Mouse (Mus musculus) midbrain, embryonic 14.5 days (tissue): Measurements from ENCODE around the gene Aqp6. TPM values are rescaled to one million over a fixed set of nuclear protein-coding genes. Genes with fewer than 3 reads are reported as not detected.

Source experiments
- ATAC-seq: fragments of 200-750 bp; cut with Nextera tagmentation; 2 replicates; pipeline ENCODE4 v1.8.0; 2017; ENCODE audit warnings: moderate number of reproducible peaks, moderate library complexity; ENCODE audit not compliant: low FRiP score, low TSS enrichment
- DNase-seq: peaks from one replicate; pipeline ENCODE4 v3.0.0-alpha.2; 2015
- H3K27ac ChIP-seq: fragments of 300-500 bp; sonication (generic); replicated peaks from 2 replicates; pipeline ENCODE4 v1.5.1; 2014; ENCODE audit warnings: mild to moderate bottlenecking, low read depth, low read length, moderate library complexity
- H3K27me3 ChIP-seq: fragments of 300-500 bp; sonication (generic); 2 replicates; pipeline ENCODE4 v1.6.1; 2014; ENCODE audit warnings: low read length, control low read depth, mixed read lengths; ENCODE audit not compliant: control insufficient read depth, insufficient read depth
- H3K36me3 ChIP-seq: fragments of 300-500 bp; sonication (generic); 2 replicates; pipeline ENCODE4 v1.6.1; 2014; ENCODE audit warnings: low read length, control low read depth; ENCODE audit not compliant: control insufficient read depth, insufficient read depth
- H3K4me1 ChIP-seq: fragments of 300-500 bp; sonication (generic); 2 replicates; pipeline ENCODE4 v1.6.1; 2014; ENCODE audit warnings: mild to moderate bottlenecking, antibody characterized with exemption, low read length, control low read depth; ENCODE audit not compliant: control insufficient read depth, insufficient read depth
- H3K4me2 ChIP-seq: fragments of 300-500 bp; sonication (generic); 2 replicates; pipeline ENCODE4 v1.6.1; 2014; ENCODE audit warnings: mild to moderate bottlenecking, low read length, moderate library complexity
- H3K4me3 ChIP-seq: fragments of 300-500 bp; sonication (generic); replicated peaks from 2 replicates; pipeline ENCODE4 v1.5.1; 2014; ENCODE audit warnings: low read depth, low read length
- H3K9ac ChIP-seq: fragments of 300-500 bp; sonication (generic); replicated peaks from 2 replicates; pipeline ENCODE4 v1.6.1; 2014; ENCODE audit warnings: mild to moderate bottlenecking, low read length, moderate library complexity
- H3K9me3 ChIP-seq: fragments of 300-500 bp; sonication (generic); 2 replicates; pipeline ENCODE4 v1.6.1; 2016; ENCODE audit warnings: low read length, control low read depth, mixed read lengths; ENCODE audit not compliant: control insufficient read depth
- WGBS: fragments of 180-500 bp; shearing (Covaris S2); extraction: QIAGEN DNeasy Blood & Tissue Kit; methylation state at CpG from one replicate; pipeline ENCODE4 v1.1.7; 2014; 5-methylcytosine and 5-hydroxymethylcytosine counted together
- polyA plus RNA-seq: library from polyadenylated mRNA; unstranded; fragments of >200 nt; fragmentation: Nextera tagmentation; extraction: Ambion mirVana; gene quantifications from 2 replicates; pipeline ENCODE4 v1.2.1, GENCODE M21; 2014

Gene Aqp6
- polyA plus RNA-seq, 1 experiment from 2014 or later: 1.1 TPM

GRCm38 (mm10) chr15:99615246-99615645 is 14.0 kb downstream of the Aqp6 start:
- H3K4me2 ChIP-seq: no peak overlapping the region
- peaks cover 21% of the 10 kb centered on the region for H3K4me1 ChIP-seq
- no peaks in the 10 kb centered on the region for H3K27me3 ChIP-seq
- no peak overlapping the region for H3K9ac ChIP-seq
- no peak for ATAC-seq
- 0 out of 2 replicates have a peak, but pooled peaks cover 5% of the 10 kb centered on the region for H3K36me3 ChIP-seq
- 30% methylated on average over 9 of the region's 9 CpGs for WGBS
- no peak overlapping the region for H3K4me3 ChIP-seq
- DNase-seq: no peak
- H3K27ac ChIP-seq: peak overlapping the region; percentile 71; the same call in 1 of the 2 replicates
- H3K9me3 ChIP-seq: no peaks in the 10 kb centered on the region

GRCm38 (mm10) chr15:99618595-99618994 is 17.4 kb downstream of the Aqp6 start:
- Histone ChIP-seq H3K4me3 (no peak overlapping the region), H3K27me3 (no peaks in the 10 kb centered on the region), H3K36me3 (peaks cover 29% of the 10 kb centered on the region), H3K9ac (no peak overlapping the region), H3K4me1 (peaks cover 17% of the 10 kb centered on the region), H3K27ac (no peak overlapping the region), H3K9me3 (no peaks in the 10 kb centered on the region), H3K4me2 (no peak overlapping the region)
- DNase-seq: no peak
- 93% methylated on average over 3 of the region's 3 CpGs for WGBS
- no peak for ATAC-seq

- Histone ChIP-seq H3K4me3 (no peak overlapping the region), H3K27ac (no peak overlapping the region), H3K36me3 (peaks cover 39% of the 10 kb centered on the region), H3K4me2 (no peak overlapping the region), H3K27me3 (no peaks in the 10 kb centered on the region), H3K9me3 (no peaks in the 10 kb centered on the region), H3K9ac (no peak overlapping the region), H3K4me1 (peaks cover 6% of the 10 kb centered on the region)
- 77% methylated on average over 4 of the region's 4 CpGs for WGBS
- DNase-seq: no peak
- ATAC-seq: no peak
Measured at GRCm38 (mm10) chr15:99619821-99620220, 18.6 kb downstream of the Aqp6 start.

DNA sequence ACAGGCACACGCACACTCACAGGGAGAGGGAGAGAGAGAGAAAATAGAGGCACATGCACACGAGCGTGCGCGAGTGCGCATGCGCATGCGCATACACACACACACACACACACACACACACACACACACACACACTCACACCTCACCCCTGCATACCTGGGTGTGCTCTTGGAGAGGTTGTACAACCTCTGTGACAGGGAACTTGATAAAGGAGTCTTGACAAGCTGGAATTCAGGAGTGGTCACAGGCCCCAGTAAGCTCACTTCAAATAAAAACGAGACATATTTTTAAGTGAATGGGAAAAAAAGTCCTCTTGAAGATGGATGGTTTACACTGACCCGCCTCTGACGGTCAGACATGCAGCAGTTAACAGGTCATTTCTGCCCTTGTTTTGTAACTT is 20.9 kb downstream of the Aqp6 start:
- DNase-seq (no peak), ATAC-seq (no peak)
- no peak overlapping the region for H3K9ac ChIP-seq
- no peak overlapping the region for H3K4me3 ChIP-seq
- H3K36me3 ChIP-seq: peaks cover 58% of the 10 kb centered on the region
- H3K4me2 ChIP-seq: no peak overlapping the region
- no peaks in the 10 kb centered on the region for H3K9me3 ChIP-seq
- H3K27ac ChIP-seq: no peak overlapping the region
- H3K4me1 ChIP-seq: no peaks in the 10 kb centered on the region
- WGBS: 98% methylated on average over 11 of the region's 11 CpGs
- H3K27me3 ChIP-seq: no peaks in the 10 kb centered on the region

DNA sequence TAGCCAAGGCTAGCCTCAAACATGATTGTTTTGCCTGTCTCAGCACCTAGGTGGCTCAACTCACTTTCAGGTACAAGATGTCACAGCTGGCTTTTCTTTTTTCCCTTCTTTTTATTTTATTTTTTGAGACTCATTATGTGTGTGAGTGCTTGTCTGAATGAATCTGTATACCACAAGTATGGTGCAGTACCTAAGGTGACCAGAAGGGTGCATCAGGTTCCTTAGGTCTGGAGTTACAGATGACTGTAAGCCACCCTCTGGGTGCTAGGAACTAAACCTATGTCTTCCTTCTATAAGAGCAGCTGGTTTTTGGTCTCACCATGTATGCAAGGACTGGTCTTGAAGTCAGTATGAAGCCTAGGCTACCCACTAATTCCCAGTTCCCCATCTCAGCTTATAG is 30.4 kb downstream of the Aqp6 start:
- H3K36me3 ChIP-seq: peaks cover 51% of the 10 kb centered on the region
- no peaks in the 10 kb centered on the region for H3K27me3 ChIP-seq
- DNase-seq: no peak
- H3K9ac ChIP-seq: no peak overlapping the region
- H3K9me3 ChIP-seq: no peaks in the 10 kb centered on the region
- H3K4me3 ChIP-seq: no peak overlapping the region
- no peak overlapping the region for H3K4me2 ChIP-seq
- peaks cover 4% of the 10 kb centered on the region; the same call in 1 of the 2 replicates for H3K4me1 ChIP-seq
- no peak for ATAC-seq
- H3K27ac ChIP-seq: no peak overlapping the region

- no peak for DNase-seq
- Histone ChIP-seq H3K9ac (no peak overlapping the region), H3K4me1 (peaks cover 17% of the 10 kb centered on the region), H3K27me3 (no peaks in the 10 kb centered on the region), H3K27ac (no peak overlapping the region), H3K36me3 (peaks cover 35% of the 10 kb centered on the region), H3K9me3 (no peaks in the 10 kb centered on the region), H3K4me2 (no peak overlapping the region), H3K4me3 (no peak overlapping the region)
- WGBS: 93% methylated on average over 7 of the region's 7 CpGs
- ATAC-seq: no peak
Measured at GRCm38 (mm10) chr15:99634702-99635101, 33.5 kb downstream of the Aqp6 start.

- Histone ChIP-seq H3K4me2 (peak overlapping the region; percentile 36), H3K9ac (peak overlapping the region; percentile 36; the same call in 1 of the 2 replicates), H3K4me1 (peaks cover 19% of the 10 kb centered on the region), H3K27ac (peak overlapping the region; percentile 90), H3K27me3 (no peaks in the 10 kb centered on the region), H3K9me3 (no peaks in the 10 kb centered on the region), H3K4me3 (no peak overlapping the region), H3K36me3 (peaks cover 13% of the 10 kb centered on the region)
- peak; percentile 74 for DNase-seq
- no peak; the same call in 1 of the 2 replicates for ATAC-seq
- WGBS: 29% methylated on average over 12 of the region's 12 CpGs
Measured at GRCm38 (mm10) chr15:99637405-99638123, 36.4 kb downstream of the Aqp6 start.

- ATAC-seq (no peak; the same call in 1 of the 2 replicates), DNase-seq (no peak)
- WGBS: 63% methylated on average over 5 of the region's 5 CpGs
- Histone ChIP-seq H3K4me2 (no peak overlapping the region), H3K9ac (no peak overlapping the region), H3K27ac (peak overlapping the region; percentile 90), H3K27me3 (no peaks in the 10 kb centered on the region), H3K4me1 (peaks cover 23% of the 10 kb centered on the region), H3K36me3 (peaks cover 8% of the 10 kb centered on the region; the same call in 1 of the 2 replicates), H3K4me3 (no peak overlapping the region), H3K9me3 (no peaks in the 10 kb centered on the region)
Measured at GRCm38 (mm10) chr15:99638124-99638485, 36.9 kb downstream of the Aqp6 start.

DNA sequence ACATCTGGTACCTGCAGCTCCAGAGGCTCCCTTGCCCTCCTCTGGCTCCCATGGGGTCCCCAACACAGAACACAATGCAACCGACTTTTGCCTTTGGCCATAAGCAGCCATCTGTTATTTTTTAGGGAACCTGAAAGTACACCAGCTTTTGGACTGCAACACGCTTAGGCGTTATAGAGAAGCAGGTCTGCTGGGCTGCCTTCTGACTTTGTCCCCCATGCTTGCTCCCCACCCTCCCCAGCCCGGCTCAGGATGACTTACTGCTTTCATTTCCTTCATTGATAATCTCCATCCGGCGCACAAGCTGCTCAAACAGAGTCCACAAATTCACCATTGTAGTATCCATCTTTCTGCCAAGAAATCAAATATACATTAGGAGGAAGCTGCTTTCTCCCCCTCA is 41.4 kb downstream of the Aqp6 start:
- Histone ChIP-seq H3K27me3 (no peaks in the 10 kb centered on the region), H3K27ac (peak overlapping the region; percentile 60; the same call in 1 of the 2 replicates), H3K4me3 (no peak overlapping the region), H3K36me3 (0 out of 2 replicates have a peak, but pooled peaks cover 3% of the 10 kb centered on the region), H3K9me3 (no peaks in the 10 kb centered on the region), H3K4me2 (no peak overlapping the region), H3K4me1 (peaks cover 42% of the 10 kb centered on the region), H3K9ac (no peak overlapping the region)
- WGBS: 49% methylated on average over 6 of the region's 6 CpGs
- no peak for DNase-seq
- no peak for ATAC-seq
